Comparison of ENCODE assay signal across 8 mouse cellular contexts in genomic region chr2:168553541-168553961, GRCm38 (mm10). TPM values are rescaled to one million over a fixed set of nuclear protein-coding genes. Genes with fewer than 3 reads are reported as not detected.
DNase-seq lines count a peak whose midpoint lies in the region; ATAC-seq lines count a peak whose summit lies in the region.

No protein-coding gene starts in this region.

- no peak overlapping the region for H3K4me3 ChIP-seq in kidney, embryonic 15.5 days (replicated peaks)

- peaks cover 31% of the 10 kb centered on the region for H3K27me3 ChIP-seq in kidney, embryonic 15.5 days

- H3K36me3 ChIP-seq in kidney, embryonic 15.5 days = no peaks in the 10 kb centered on the region

- no peak; the same call in 1 of the 2 replicates for ATAC-seq in kidney, embryonic 15.5 days (replicated peaks; ENCODE audit: low FRiP score)
- no peak for ATAC-seq in erythroblast, adult 5-6 weeks (replicated peaks; ENCODE audit: low FRiP score, poor library complexity, severe bottlenecking)

- H3K4me2 ChIP-seq in kidney, embryonic 15.5 days = peak overlapping the region; percentile 13

- WGBS in kidney, embryonic 15.5 days = 20% methylated on average over 18 of the region's 18 CpGs

- H3K9ac ChIP-seq in kidney, embryonic 15.5 days = no peak overlapping the region

- H3K9me3 ChIP-seq in kidney, embryonic 15.5 days (replicated peaks) = no peaks in the 10 kb centered on the region

- peak overlapping the region; percentile 77 for H3K27ac ChIP-seq in kidney, embryonic 15.5 days

- peak; percentile 51 for DNase-seq in adrenal gland, adult 2 months
- DNase-seq in adrenal gland, postnatal 4 days (ENCODE audit: low spot score in 2 of 2) = no peak
- DNase-seq in adrenal gland, postnatal 25 days = peak; percentile 33
- DNase-seq in lung, postnatal 4 days = peak; percentile 61 to 83
- DNase-seq in layer of hippocampus, adult 9-11 months = no peak
- no peak for DNase-seq in cerebellum, postnatal 36 days

- peaks cover 69% of the 10 kb centered on the region for H3K4me1 ChIP-seq in kidney, embryonic 15.5 days

RNA-seq across cellular contexts. Expression of gene Nfatc2, which starts 47.9 kb away (rescaled TPM):
- 1 to 10 TPM; 3.5 to 4.9 TPM for total RNA-seq in adrenal gland, adult 2 months (2021)
- polyA plus RNA-seq in adrenal gland, adult 2 months (2012; rRNA removed) = 2.8 and 4.7 TPM in 2 replicates
- 1 to 10 TPM; 4.4 to 5.0 TPM for total RNA-seq in adrenal gland, postnatal 4 days (2021)
- total RNA-seq in adrenal gland, postnatal 25 days (2021) = 4.1 and 4.6 TPM in 2 replicates
- polyA plus RNA-seq in kidney, embryonic 15.5 days (2015; fragmentation: Nextera tagmentation; extraction: Ambion mirVana) = 2.5 and 2.6 TPM in 2 replicates
- 0.63 and 6.5 TPM in 2 replicates for total RNA-seq in erythroblast, adult 5-6 weeks (2015; ENCODE audit: low replicate concordance)
- total RNA-seq in erythroblast, adult 5-6 weeks (2017; ENCODE audit: low replicate concordance) = 0.43 and 1.1 TPM in 2 replicates

Comparison
In these comparisons a context has a peak if more than half of its experiments do, and no peak if none do; other contexts are left out.
1. DNase-seq: peak in adrenal gland, adult 2 months (single experiment), adrenal gland, postnatal 25 days (single experiment) and lung, postnatal 4 days (2 of 2); none in adrenal gland, postnatal 4 days (0 of 2), layer of hippocampus, adult 9-11 months (single experiment) and cerebellum, postnatal 36 days (0 of 2).